Mouse (Mus musculus) erythroblast, embryonic 14.5 days (primary cell): ENCODE results near the gene Zkscan2. TPM values are rescaled to one million over a fixed set of nuclear protein-coding genes. Genes with fewer than 3 reads are reported as not detected.
A peak's percentile ranks its signal among the peaks of the same experiment; 100 is the strongest.

Experiments used
- H3K27me3 ChIP-seq: 2 replicates; pipeline ENCODE4 v1.6.1; 2012; ENCODE audit warnings: inconsistent platforms; ENCODE audit not compliant: control insufficient read depth
- H3K36me3 ChIP-seq: 2 replicates; pipeline ENCODE4 v1.6.1; 2012; ENCODE audit warnings: mild to moderate bottlenecking, inconsistent platforms; ENCODE audit not compliant: control insufficient read depth
- H3K4me1 ChIP-seq: 2 replicates; pipeline ENCODE4 v1.6.1; 2012; ENCODE audit warnings: inconsistent platforms; ENCODE audit not compliant: control insufficient read depth
- H3K4me3 ChIP-seq: replicated peaks from 2 replicates; pipeline ENCODE3; 2012; ENCODE audit warnings: moderate library complexity, mild to moderate bottlenecking, inconsistent platforms
- H3K9me3 ChIP-seq: 2 replicates; pipeline ENCODE4 v1.6.1; 2012; ENCODE audit warnings: low read length, inconsistent platforms, mixed read lengths; ENCODE audit not compliant: control insufficient read depth
- GATA1 ChIP-seq: IDR thresholded peaks from 2 replicates; pipeline ENCODE4 v1.6.1; 2012; ENCODE audit warnings: low read length, inconsistent platforms, mixed read lengths
- TAL1 ChIP-seq: IDR thresholded peaks from 3 replicates; pipeline ENCODE4 v1.6.1; 2012; ENCODE audit warnings: low read length, inconsistent platforms, mixed read lengths
- polyA plus RNA-seq: library from polyadenylated mRNA; stranded (reverse); fragments of >175 nt; gene quantifications from 2 replicates; pipeline ENCODE4 v1.2.3, GENCODE M21; 2012

Gene Zkscan2
- polyA plus RNA-seq = not detected in 2 replicates

GRCm38 (mm10) chr7:123500239-123501219, at the start of gene Zkscan2:
TSS of gene Zkscan2 (minus strand) at chr7:123500449.
- H3K4me3 ChIP-seq = peak within 1 kb of the TSS; percentile 15
- H3K36me3 ChIP-seq = no peaks in the 10 kb centered on the region
- peaks cover 3% of the 10 kb centered on the region; the same call in 1 of the 2 replicates for H3K4me1 ChIP-seq
- no peak for TF ChIP-seq TAL1
- no peak for TF ChIP-seq GATA1
- peaks cover 20% of the 10 kb centered on the region for H3K27me3 ChIP-seq
- H3K9me3 ChIP-seq = no peaks in the 10 kb centered on the region

GRCm38 (mm10) chr7:123529190-123529589, 28.9 kb upstream of the Zkscan2 start:
- Histone ChIP-seq H3K9me3 (peaks cover 2% of the 10 kb centered on the region), H3K36me3 (no peaks in the 10 kb centered on the region), H3K4me3 (no peak overlapping the region), H3K4me1 (no peaks in the 10 kb centered on the region), H3K27me3 (no peaks in the 10 kb centered on the region)
- TF ChIP-seq GATA1 (no peak), TAL1 (no peak)

- H3K9me3 ChIP-seq = peaks cover under 1% of the 10 kb centered on the region
- no peaks in the 10 kb centered on the region for H3K36me3 ChIP-seq
- no peak overlapping the region for H3K4me3 ChIP-seq
- H3K27me3 ChIP-seq = no peaks in the 10 kb centered on the region
- no peaks in the 10 kb centered on the region for H3K4me1 ChIP-seq
- TF ChIP-seq GATA1 (no peak), TAL1 (no peak)
Measured at GRCm38 (mm10) chr7:123525761-123526160, 25.5 kb upstream of the Zkscan2 start.

GRCm38 (mm10) chr7:123524218-123524861, 24.1 kb upstream of the Zkscan2 start:
- no peaks in the 10 kb centered on the region for H3K27me3 ChIP-seq
- no peak for TF ChIP-seq GATA1
- TF ChIP-seq TAL1 = no peak
- no peaks in the 10 kb centered on the region for H3K36me3 ChIP-seq
- no peaks in the 10 kb centered on the region; the same call in 1 of the 2 replicates for H3K9me3 ChIP-seq
- H3K4me1 ChIP-seq = no peaks in the 10 kb centered on the region
- H3K4me3 ChIP-seq = no peak overlapping the region

- Histone ChIP-seq H3K4me3 (no peak overlapping the region), H3K36me3 (no peaks in the 10 kb centered on the region), H3K4me1 (no peaks in the 10 kb centered on the region), H3K9me3 (0 out of 2 replicates have a peak, but pooled peaks cover 4% of the 10 kb centered on the region), H3K27me3 (no peaks in the 10 kb centered on the region)
- TF ChIP-seq TAL1 = no peak
- TF ChIP-seq GATA1 = no peak
Measured at GRCm38 (mm10) chr7:123507946-123508345, 7.7 kb upstream of the Zkscan2 start.

- TF ChIP-seq GATA1 (no peak), TAL1 (no peak)
Measured at GRCm38 (mm10) chr7:123503358-123503757, 3.1 kb upstream of the Zkscan2 start.

GRCm38 (mm10) chr7:123499481-123500238, 589 bp downstream of the Zkscan2 start:
- no peaks in the 10 kb centered on the region for H3K36me3 ChIP-seq
- H3K27me3 ChIP-seq = peaks cover 20% of the 10 kb centered on the region
- H3K4me1 ChIP-seq = peaks cover 3% of the 10 kb centered on the region; the same call in 1 of the 2 replicates
- peak overlapping the region; percentile 15 for H3K4me3 ChIP-seq
- TF ChIP-seq GATA1 (no peak), TAL1 (no peak)
- H3K9me3 ChIP-seq = no peaks in the 10 kb centered on the region

More at GRCm38 (mm10) chr7:123503358-123503757, 3.1 kb upstream of the Zkscan2 start:
- 0 out of 2 replicates have a peak, but pooled peaks cover 4% of the 10 kb centered on the region for H3K9me3 ChIP-seq
- H3K4me1 ChIP-seq = peaks cover 3% of the 10 kb centered on the region; the same call in 1 of the 2 replicates
- no peaks in the 10 kb centered on the region for H3K36me3 ChIP-seq
- peaks cover 20% of the 10 kb centered on the region for H3K27me3 ChIP-seq
- no peak overlapping the region for H3K4me3 ChIP-seq

GRCm38 (mm10) chr7:123487703-123488102, 12.5 kb downstream of the Zkscan2 start:
- Histone ChIP-seq H3K9me3 (no peaks in the 10 kb centered on the region), H3K27me3 (no peaks in the 10 kb centered on the region), H3K4me1 (no peaks in the 10 kb centered on the region), H3K4me3 (no peak overlapping the region), H3K36me3 (no peaks in the 10 kb centered on the region)
- TF ChIP-seq TAL1 (no peak), GATA1 (no peak)

- no peaks in the 10 kb centered on the region for H3K9me3 ChIP-seq
- TF ChIP-seq TAL1 = no peak
- no peak for TF ChIP-seq GATA1
- no peak overlapping the region for H3K4me3 ChIP-seq
Measured at GRCm38 (mm10) chr7:123467961-123468360, 32.3 kb downstream of the Zkscan2 start.

More at GRCm38 (mm10) chr7:123467961-123468360, 32.3 kb downstream of the Zkscan2 start:
- no peaks in the 10 kb centered on the region for H3K27me3 ChIP-seq
- H3K36me3 ChIP-seq = peaks cover 12% of the 10 kb centered on the region
- peaks cover 17% of the 10 kb centered on the region for H3K4me1 ChIP-seq
